Mouse (Mus musculus) CH12.LX (cell line): Measurements from ENCODE around the gene Map3k15. TPM values are rescaled to one million over a fixed set of nuclear protein-coding genes. Genes with fewer than 3 reads are reported as not detected.

Source experiments
- DNase-seq: peaks from one replicate; pipeline ENCODE4 v3.0.0-alpha.2; 2013; ENCODE audit errors: extremely low read depth
- H3K27ac ChIP-seq: 2 replicates; pipeline ENCODE4 v1.5.1; 2012; ENCODE audit warnings: low read depth, mild to moderate bottlenecking, control low read depth, moderate library complexity; ENCODE audit not compliant: insufficient read depth
- H3K27me3 ChIP-seq: replicated peaks from 2 replicates; pipeline ENCODE3; 2012; ENCODE audit warnings: inconsistent platforms
- H3K36me3 ChIP-seq, 2 experiments: replicated peaks in 1 of 2; 2 replicates each; pipeline versions ENCODE3 to v1.6.1; 2012; ENCODE audit warnings: inconsistent platforms in 1 of 2, low read length in 1 of 2, mild to moderate bottlenecking in 1 of 2, mixed read lengths in 1 of 2, moderate library complexity in 1 of 2; ENCODE audit not compliant: control insufficient read depth in 1 of 2, insufficient read depth in 1 of 2
- H3K4me1 ChIP-seq, 2 experiments: 2 replicates each; pipeline ENCODE4 v1.6.1; 2012; ENCODE audit warnings: inconsistent platforms in 1 of 2, moderate library complexity in 1 of 2; ENCODE audit not compliant: insufficient read depth in 2 of 2, control insufficient read depth in 1 of 2
- H3K4me2 ChIP-seq: 2 replicates; pipeline ENCODE4 v1.6.1; 2012; ENCODE audit warnings: low read depth, mild to moderate bottlenecking, control low read depth; ENCODE audit not compliant: poor library complexity, insufficient read depth, severe bottlenecking
- H3K4me3 ChIP-seq, 3 experiments: fragments of 150-350 bp in 1 of 3; sonication (generic) in 1 of 3; replicated peaks in 1 of 3; 2 replicates each; pipeline versions ENCODE3 to v1.5.1; 2011 to 2012; ENCODE audit warnings: low read depth in 2 of 3, low read length in 2 of 3, mild to moderate bottlenecking in 2 of 3, moderate library complexity in 2 of 3, control low read depth in 1 of 3, improper control_type of control experiment in 1 of 3, inconsistent platforms in 1 of 3, mixed read lengths in 1 of 3; ENCODE audit not compliant: poor library complexity in 1 of 3
- H3K79me2 ChIP-seq: replicated peaks from 2 replicates; pipeline ENCODE4 v1.6.1; 2012; ENCODE audit warnings: mild to moderate bottlenecking, moderate library complexity; ENCODE audit not compliant: control insufficient read depth, poor library complexity, insufficient read depth, severe bottlenecking; ENCODE audit errors: extremely low read depth
- H3K9ac ChIP-seq: 2 replicates; pipeline ENCODE4 v1.6.1; 2012; ENCODE audit warnings: low read depth, mild to moderate bottlenecking, control low read depth, moderate library complexity; ENCODE audit not compliant: insufficient read depth
- H3K9me3 ChIP-seq: replicated peaks from 2 replicates; pipeline ENCODE3; 2012; ENCODE audit warnings: low read length, inconsistent platforms, mixed read lengths
- CHD2 ChIP-seq: IDR thresholded peaks from 2 replicates; pipeline ENCODE4 v1.6.1; 2011; ENCODE audit warnings: low read length, improper control_type of control experiment
- E2F4 ChIP-seq: IDR thresholded peaks from 2 replicates; pipeline ENCODE4 v1.6.1; 2011; ENCODE audit warnings: low read depth, low read length, improper control_type of control experiment; ENCODE audit not compliant: insufficient replicate concordance
- ELF1 ChIP-seq: IDR thresholded peaks from 2 replicates; pipeline ENCODE4 v1.6.1; 2014; ENCODE audit warnings: low read depth, mild to moderate bottlenecking, inconsistent platforms, low read length, improper control_type of control experiment
- GABPA ChIP-seq: IDR thresholded peaks from 2 replicates; pipeline ENCODE4 v1.6.1; 2012; ENCODE audit warnings: low read depth, low read length, improper control_type of control experiment, inconsistent platforms; ENCODE audit not compliant: insufficient replicate concordance
- JUN ChIP-seq: IDR thresholded peaks from 2 replicates; pipeline ENCODE4 v1.6.1; 2011; ENCODE audit warnings: low read depth, mild to moderate bottlenecking, low read length, improper control_type of control experiment, moderate library complexity; ENCODE audit not compliant: insufficient read depth
- JUND ChIP-seq: conservative IDR thresholded peaks from 2 replicates; pipeline ENCODE4 v1.6.1; 2011; ENCODE audit warnings: low read depth, low read length, improper control_type of control experiment
- MAFK ChIP-seq: IDR thresholded peaks from 2 replicates; pipeline ENCODE4 v1.6.1; 2011; ENCODE audit warnings: low read length, improper control_type of control experiment; ENCODE audit not compliant: insufficient replicate concordance
- MAX ChIP-seq: IDR thresholded peaks from 2 replicates; pipeline ENCODE4 v1.6.1; 2011; ENCODE audit warnings: low read length, improper control_type of control experiment
- MAZ ChIP-seq: IDR thresholded peaks from 2 replicates; pipeline ENCODE4 v1.6.1; 2012; ENCODE audit warnings: low read depth, mild to moderate bottlenecking, inconsistent platforms, low read length, improper control_type of control experiment, moderate library complexity
- MYC ChIP-seq: IDR thresholded peaks from 2 replicates; pipeline ENCODE4 v1.6.1; 2011; ENCODE audit warnings: low read depth, mild to moderate bottlenecking, improper control_type of control experiment, low read length
- NELFE ChIP-seq: IDR thresholded peaks from 2 replicates; pipeline ENCODE4 v1.6.1; 2011; ENCODE audit warnings: low read depth, low read length, improper control_type of control experiment
- NRF1 ChIP-seq: IDR thresholded peaks from 2 replicates; pipeline ENCODE4 v1.6.1; 2014; ENCODE audit warnings: low read depth, mild to moderate bottlenecking, inconsistent platforms, low read length, improper control_type of control experiment, moderate library complexity
- POLR2A ChIP-seq: IDR thresholded peaks from 2 replicates; pipeline ENCODE4 v1.6.1; 2011; ENCODE audit warnings: low read depth, mild to moderate bottlenecking, improper control_type of control experiment, low read length
- POLR2AphosphoS2 ChIP-seq: IDR thresholded peaks from 2 replicates; pipeline ENCODE4 v1.6.1; 2011; ENCODE audit warnings: low read depth, low read length, improper control_type of control experiment
- RAD21 ChIP-seq: IDR thresholded peaks from 2 replicates; pipeline ENCODE4 v1.6.1; 2011; ENCODE audit warnings: low read depth, mild to moderate bottlenecking, low read length, improper control_type of control experiment, moderate library complexity
- SIN3A ChIP-seq: IDR thresholded peaks from 2 replicates; pipeline ENCODE4 v1.6.1; 2012; ENCODE audit warnings: low read length, improper control_type of control experiment, inconsistent platforms
- SMC3 ChIP-seq: IDR thresholded peaks from 2 replicates; pipeline ENCODE4 v1.6.1; 2011; ENCODE audit warnings: low read depth, low read length, improper control_type of control experiment
- TCF12 ChIP-seq: IDR thresholded peaks from 2 replicates; pipeline ENCODE4 v1.6.1; 2014; ENCODE audit warnings: low read depth, mild to moderate bottlenecking, inconsistent platforms, low read length, improper control_type of control experiment
- UBTF ChIP-seq: IDR thresholded peaks from 2 replicates; pipeline ENCODE4 v1.6.1; 2012; ENCODE audit warnings: low read depth, mild to moderate bottlenecking, inconsistent platforms, low read length, improper control_type of control experiment, moderate library complexity
- ZMIZ1 ChIP-seq: IDR thresholded peaks from 2 replicates; pipeline ENCODE4 v1.6.1; 2012; ENCODE audit warnings: low read depth, mild to moderate bottlenecking, inconsistent platforms, low read length, improper control_type of control experiment
- ZNF384 ChIP-seq: IDR thresholded peaks from 2 replicates; pipeline ENCODE4 v1.6.1; 2012; ENCODE audit warnings: low read depth, low read length, improper control_type of control experiment, inconsistent platforms
- dilution Hi-C: fragments of 300-500 bp; cut with MboI; formaldehyde crosslinking; loops from 2 replicates; pipeline ENCODE4 v1.14.3; 2020; ENCODE audit warnings: low sequenced_read_pairs; ENCODE audit not compliant: extremely low pct_unique_long_range_greater_than_20kb, extremely low pct_ligation_motif_present
- in situ Hi-C: fragments of 300-500 bp; cut with MboI; formaldehyde crosslinking; loops from 3 replicates; pipeline ENCODE4 v1.14.3; 2019; ENCODE audit warnings: low sequenced_read_pairs, low pct_ligation_motif_present, low pct_unique_long_range_greater_than_20kb, mixed read lengths
- polyA plus RNA-seq: library from polyadenylated mRNA; unstranded; fragments of >175 nt; gene quantifications from 2 replicates; pipeline ENCODE4 v1.2.1, GENCODE M21; 2012; ENCODE audit warnings: low read depth; ENCODE audit not compliant: insufficient read length
- total RNA-seq, 2 experiments: library from RNA; depleted of rRNA; stranded (reverse); fragments of 300-350 nt in 1 of 2; fragments of >200 nt in 1 of 2; gene quantifications; 2 replicates each; pipeline ENCODE4 v1.2.3; 2012 to 2014

Gene Map3k15
- total and polyA plus RNA-seq, 3 experiments, result 0.08 to 0.21 (median 0.14) TPM

DNA sequence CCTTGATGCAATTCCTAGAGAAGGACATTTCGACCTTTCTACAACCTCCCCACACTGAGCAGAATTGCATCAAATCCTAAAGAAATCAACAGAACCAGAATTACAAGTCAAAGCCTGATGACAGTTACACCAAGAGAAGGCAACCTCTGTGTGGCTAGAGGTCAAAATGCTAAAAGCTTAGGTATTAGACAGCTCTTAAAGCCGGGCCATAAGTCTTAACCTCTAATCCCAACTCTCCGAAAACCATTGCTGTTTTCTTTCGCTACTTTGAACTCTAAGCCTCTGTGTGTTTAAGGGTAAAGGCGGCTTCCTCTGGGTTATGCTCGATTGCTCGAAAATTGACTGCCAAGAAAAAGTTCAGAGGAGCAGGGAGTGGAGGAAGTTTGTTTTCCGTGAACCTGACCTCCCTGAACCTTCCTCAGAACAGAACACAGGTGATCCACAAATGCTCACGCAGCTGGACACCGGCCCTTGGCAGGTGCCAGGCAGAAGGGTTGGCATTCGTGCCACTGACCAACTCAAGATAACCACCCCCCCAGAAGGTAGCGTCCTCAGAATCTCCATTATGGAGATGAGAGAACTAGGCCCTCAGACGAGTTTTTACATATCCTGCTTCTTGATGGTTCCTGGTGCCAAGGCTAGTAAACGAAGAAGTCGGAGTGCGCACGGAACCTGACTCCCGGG, 149.1 kb downstream of the Map3k15 start:
- Histone ChIP-seq H3K79me2 (peaks cover 30% of the 10 kb centered on the region), H3K4me1 (peaks cover 0 to 8% of the 10 kb centered on the region in 2 experiments; a peak in 2 of 4 replicates), H3K27ac (peak overlapping the region; percentile 68), H3K4me2 (peak overlapping the region; percentile 87), H3K36me3 (peaks cover 2% of the 10 kb centered on the region in 2 experiments), H3K4me3 (peak overlapping the region; percentile 66 to 79 (median 78))
- dilution Hi-C loops, result no loop called here
- in situ Hi-C loops, result no loop called here
- TF ChIP-seq CHD2 (no peak), NRF1 (no peak), E2F4 (no peak), GABPA (no peak), SIN3A (no peak), TCF12 (no peak), JUN (no peak), NELFE (no peak), MAX (no peak), SMC3 (no peak), ELF1 (no peak), UBTF (no peak), MAFK (no peak), MAZ (no peak), JUND (no peak), ZNF384 (no peak), POLR2AphosphoS2 (no peak)
- TF ChIP-seq, all 38 proteins: peak for 0
- Histone ChIP-seq H3K27me3 (no peaks in the 10 kb centered on the region), H3K9ac (peak overlapping the region; percentile 59), H3K9me3 (no peaks in the 10 kb centered on the region)
- DNase-seq, result no peak

DNA sequence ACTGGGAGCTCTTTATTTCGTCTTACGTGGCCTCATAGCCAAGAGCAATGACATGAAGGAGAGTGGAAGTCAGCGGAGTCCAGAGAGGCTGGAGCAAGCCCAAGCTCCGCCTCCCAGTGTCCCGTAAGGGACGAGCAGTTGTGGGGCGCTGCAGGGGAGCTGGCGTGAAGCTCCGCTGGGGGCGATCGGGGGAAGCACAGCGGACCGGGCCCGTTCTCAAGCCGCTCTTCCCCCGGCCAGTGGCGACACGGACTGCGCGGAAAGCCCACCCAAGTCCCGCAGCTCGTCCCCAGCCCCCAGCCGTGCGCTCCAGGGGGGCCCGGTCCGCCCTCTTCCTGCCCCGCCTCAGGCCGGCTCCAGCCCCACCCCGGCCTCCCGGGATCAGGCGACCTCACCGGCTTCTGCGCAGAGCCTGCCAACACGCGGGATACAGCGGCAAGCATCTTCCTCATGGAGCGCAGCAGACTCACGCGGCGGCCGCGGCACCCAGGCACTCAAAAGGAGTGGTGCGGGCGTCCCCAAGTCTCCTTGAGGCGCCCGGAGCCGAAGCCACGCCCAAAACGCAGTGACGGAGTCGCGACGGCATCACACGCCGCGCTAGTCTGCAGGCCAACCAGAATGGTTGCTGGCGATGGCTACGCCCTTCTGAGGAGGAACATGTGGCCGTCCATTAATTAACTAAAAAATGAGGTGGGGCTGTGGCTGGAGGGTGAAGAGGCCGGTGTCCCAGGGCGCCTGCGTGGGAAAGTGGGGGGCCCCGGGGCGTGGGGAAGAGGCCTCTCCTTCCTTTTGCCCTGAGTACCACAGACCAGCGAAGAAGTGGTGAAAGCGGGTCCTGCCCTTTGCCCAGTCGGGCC, 149.9 kb downstream of the Map3k15 start, which contains the start of gene Pdha1:
Gene Pdha1, minus strand, starts transcription at position 553 of the 857 bp plus-strand sequence.
- dilution Hi-C loops, result no loop called here
- Histone ChIP-seq H3K4me1 (peaks cover 0 to 8% of the 10 kb centered on the region in 2 experiments; a peak in 2 of 4 replicates), H3K27ac (peak within 1 kb of the TSS; percentile 69), H3K9me3 (no peaks in the 10 kb centered on the region), H3K4me2 (peak within 1 kb of the TSS; percentile 87; the same call in 1 of the 2 replicates), H3K36me3 (no peaks in the 10 kb centered on the region), H3K27me3 (no peaks in the 10 kb centered on the region), H3K9ac (peak within 1 kb of the TSS; percentile 59), H3K79me2 (peaks cover 30% of the 10 kb centered on the region), H3K4me3 (peak within 1 kb of the TSS; percentile 66 to 79 (median 78))
- peak; percentile 83 for DNase-seq
- in situ Hi-C loops, result no loop called here
- TF ChIP-seq RAD21 (no peak), MYC (no peak), NRF1 (peak; percentile 81), MAX (peak; percentile 50; the same call in 1 of the 2 replicates), POLR2A (peak; percentile 81), CHD2 (no peak), JUN (no peak), NELFE (peak; percentile 42; the same call in 1 of the 2 replicates), ZMIZ1 (no peak; the same call in 1 of the 2 replicates)
